Mouse (Mus musculus): ENCODE measurements around the gene Pigk.

DNA sequence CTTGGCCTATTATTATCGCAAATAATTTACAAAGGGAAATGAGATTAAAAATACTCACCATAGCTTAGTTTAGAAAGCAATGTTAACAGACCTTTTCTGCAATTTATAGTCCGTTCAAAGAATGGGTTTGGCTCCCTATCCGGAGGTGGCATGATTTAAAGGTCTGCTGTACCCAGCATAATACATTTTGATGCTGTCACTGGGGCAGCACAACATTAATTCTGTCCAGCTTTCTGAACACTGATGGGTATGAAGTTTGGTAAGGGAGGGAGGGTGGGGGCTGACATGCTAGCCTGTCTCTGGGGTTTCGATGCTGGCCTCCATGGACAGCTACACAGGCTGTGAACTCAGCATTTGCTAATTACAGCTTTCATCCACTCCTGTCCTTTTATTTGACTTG, 118.5 kb downstream of the Pigk start:
- TF ChIP-seq CTCF (conservative IDR thresholded peaks at IDR 0.05; ENCODE audit: low read length) (no peak), NANOG (IDR thresholded peaks at IDR 0.05; ENCODE audit: borderline replicate concordance, low read length) (no peak)
